Mouse (Mus musculus): Measurements from ENCODE around the gene Cib4.

Cib4 gene

DNA sequence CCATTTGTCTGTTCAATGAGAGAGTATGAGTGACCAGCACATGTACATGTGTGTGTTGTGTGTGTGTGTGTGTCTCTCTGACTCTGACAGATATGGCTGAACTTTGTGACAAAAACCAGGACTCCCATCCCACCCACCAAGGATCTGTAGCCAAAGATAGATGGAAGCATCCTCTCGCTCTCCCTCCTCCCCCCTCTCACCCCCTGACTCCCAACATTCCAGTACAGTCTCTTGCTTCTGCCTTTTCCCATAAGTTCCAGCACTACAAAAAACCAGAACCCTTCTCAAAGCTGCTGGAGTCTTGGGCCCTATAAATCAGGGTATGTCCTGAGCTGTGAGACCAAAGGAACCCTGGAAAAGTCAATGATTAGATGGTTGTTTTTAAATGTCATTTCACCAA is 22.8 kb upstream of the Cib4 start:
- DNase-seq: no peak

- DNase-seq: no peak
Observed at GRCm38 (mm10) chr5:30559986-30560493, 14.4 kb upstream of the Cib4 start.

- no peak for DNase-seq
Observed at GRCm38 (mm10) chr5:30559421-30559820, 13.8 kb upstream of the Cib4 start.

- no peak for DNase-seq
Observed at GRCm38 (mm10) chr5:30556284-30556683, 10.6 kb upstream of the Cib4 start.

DNA sequence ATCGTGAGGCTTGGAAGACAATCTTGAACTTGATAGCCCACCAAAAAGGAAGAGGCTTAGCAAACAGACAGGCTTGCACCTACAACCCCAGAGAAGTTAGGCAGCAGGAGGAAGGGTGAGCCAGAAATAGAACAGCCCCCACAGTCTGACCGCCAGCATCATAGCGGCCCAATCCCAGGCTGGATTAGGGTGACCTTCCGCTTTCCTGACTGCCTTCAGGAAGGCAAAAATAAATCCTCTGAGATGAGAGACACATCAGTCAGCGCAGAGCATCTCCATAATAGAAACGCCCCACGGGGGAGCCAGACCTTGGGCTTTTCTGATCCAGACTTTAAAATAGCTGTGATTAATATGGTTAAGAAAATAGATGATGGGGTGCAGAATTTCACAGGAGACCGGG is 9.3 kb upstream of the Cib4 start:
- DNase-seq: no peak

- no peak for DNase-seq
Observed at GRCm38 (mm10) chr5:30553936-30554335, 8.3 kb upstream of the Cib4 start.

DNA sequence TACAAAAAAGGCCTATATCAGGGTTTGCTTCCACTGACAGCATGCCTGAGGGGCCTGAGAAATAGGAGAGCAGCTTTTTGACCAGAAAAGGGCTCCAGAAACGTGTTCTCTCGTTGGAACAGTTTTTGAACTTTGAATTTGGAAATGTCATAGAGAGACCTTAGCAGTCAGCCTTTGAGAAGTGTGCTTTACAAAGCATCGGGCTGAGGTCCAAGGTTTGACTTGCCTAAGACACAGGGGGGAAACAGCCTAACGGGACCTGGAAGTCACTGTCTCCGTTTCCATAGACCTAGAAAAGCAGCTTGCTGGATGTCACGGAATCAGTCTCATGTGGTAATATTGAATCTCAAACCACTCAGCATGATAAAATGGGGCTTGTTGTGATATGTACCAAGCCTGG is 6.4 kb upstream of the Cib4 start:
- no peak for DNase-seq

GRCm38 (mm10) chr5:30551022-30551638 is 5.5 kb upstream of the Cib4 start:
- no peak for DNase-seq

DNA sequence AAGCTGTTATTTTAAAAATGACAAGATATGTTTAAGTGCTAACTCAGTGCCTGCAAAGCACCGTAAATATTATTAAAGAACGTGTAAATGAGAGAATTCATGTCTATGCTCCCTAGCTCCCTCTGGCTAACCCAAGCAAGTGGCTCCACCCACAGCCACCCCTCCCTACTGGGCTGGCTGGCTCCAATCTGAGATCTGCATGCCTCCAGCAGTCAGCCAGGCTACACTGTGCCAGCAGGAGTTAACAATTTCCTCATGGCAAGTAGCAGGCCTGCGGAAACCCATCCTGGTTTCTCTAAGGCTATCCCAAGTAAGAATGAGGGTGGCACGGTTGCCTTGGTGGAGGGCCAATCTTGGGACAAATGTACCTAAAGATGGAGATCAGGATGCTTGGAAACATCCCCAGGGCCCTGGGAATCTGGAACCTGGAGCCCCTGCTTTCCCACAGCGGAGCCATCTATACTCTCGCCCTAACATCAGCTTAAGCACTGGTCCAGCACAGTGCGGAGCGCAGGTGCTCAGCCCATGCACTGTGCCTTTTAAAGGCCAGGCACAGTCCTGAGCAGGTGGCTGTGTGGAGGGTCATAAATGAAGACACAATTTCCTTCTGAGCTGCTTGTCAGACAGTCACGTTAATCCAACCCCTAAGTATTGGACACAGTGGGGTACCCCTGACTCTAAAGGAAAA is 4.8 kb upstream of the Cib4 start:
- peak; percentile 4 to 25 for DNase-seq

GRCm38 (mm10) chr5:30548681-30549080 is 3.0 kb upstream of the Cib4 start:
- no peak for DNase-seq

- no peak for DNase-seq
Observed at GRCm38 (mm10) chr5:30536051-30536570, 9.5 kb downstream of the Cib4 start.

DNA sequence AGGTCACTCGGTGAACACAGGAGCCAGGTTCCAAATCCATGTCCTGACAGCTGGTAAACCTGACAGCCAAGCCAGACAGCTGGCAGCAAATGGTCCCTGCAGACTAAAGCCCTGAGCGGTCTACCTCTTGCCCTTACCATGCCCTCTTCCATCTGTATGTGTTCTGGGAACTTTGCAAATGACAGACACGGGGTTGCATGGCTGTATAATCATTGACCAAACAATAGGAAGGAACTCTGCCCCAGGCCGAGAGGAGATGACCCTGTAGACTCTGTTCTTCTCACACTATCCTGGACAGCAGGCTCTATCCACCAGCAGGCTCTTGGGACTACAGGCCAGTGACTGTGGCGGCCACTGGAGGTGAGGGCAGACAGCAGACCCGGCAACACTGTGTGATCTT is 11.0 kb downstream of the Cib4 start:
- DNase-seq: peak; percentile 12 to 14

- no peak for DNase-seq
Observed at GRCm38 (mm10) chr5:30528906-30529305, 16.7 kb downstream of the Cib4 start.

- no peak for DNase-seq
Observed at GRCm38 (mm10) chr5:30527129-30527528, 18.5 kb downstream of the Cib4 start.

- DNase-seq: peak in 1 of 2 experiments; percentile 36
Observed at GRCm38 (mm10) chr5:30525920-30526836, 19.5 kb downstream of the Cib4 start.

GRCm38 (mm10) chr5:30524213-30524612 is 21.4 kb downstream of the Cib4 start:
- no peak for DNase-seq

GRCm38 (mm10) chr5:30523131-30523530 is 22.5 kb downstream of the Cib4 start:
- DNase-seq: no peak

GRCm38 (mm10) chr5:30522406-30522805 is 23.2 kb downstream of the Cib4 start:
- DNase-seq: no peak

DNA sequence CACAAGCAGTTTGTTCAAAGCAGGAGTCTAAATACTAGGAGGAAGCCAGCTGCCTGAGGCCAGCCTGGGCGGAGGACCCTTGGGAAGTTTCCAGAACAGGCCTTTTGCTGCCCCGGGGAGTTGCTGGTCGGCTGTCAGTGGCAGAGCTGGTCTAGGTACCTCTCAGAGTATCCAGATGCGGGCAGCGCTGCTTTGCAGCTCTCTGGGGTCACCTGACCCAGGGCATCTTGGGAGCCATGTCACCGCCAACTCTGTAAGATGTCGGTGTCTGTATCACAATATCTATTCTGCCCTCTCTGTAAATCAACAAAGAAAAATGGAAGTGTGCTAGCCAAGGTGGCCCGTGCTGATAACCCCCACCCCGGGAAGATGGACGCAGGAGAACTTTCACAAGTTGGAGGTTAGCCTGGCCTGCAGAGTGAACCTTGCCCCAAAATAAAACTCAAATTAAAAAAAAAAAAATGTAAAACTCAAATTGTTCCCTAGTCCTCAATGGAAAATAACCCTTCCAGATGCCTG is 25.4 kb downstream of the Cib4 start:
- DNase-seq: no peak

- DNase-seq: no peak
Observed at GRCm38 (mm10) chr5:30519494-30519893, 26.1 kb downstream of the Cib4 start.

GRCm38 (mm10) chr5:30518547-30518946 is 27.1 kb downstream of the Cib4 start:
- DNase-seq: no peak

GRCm38 (mm10) chr5:30518108-30518507 is 27.5 kb downstream of the Cib4 start:
- peak in 1 of 2 experiments; percentile 22 for DNase-seq

DNA sequence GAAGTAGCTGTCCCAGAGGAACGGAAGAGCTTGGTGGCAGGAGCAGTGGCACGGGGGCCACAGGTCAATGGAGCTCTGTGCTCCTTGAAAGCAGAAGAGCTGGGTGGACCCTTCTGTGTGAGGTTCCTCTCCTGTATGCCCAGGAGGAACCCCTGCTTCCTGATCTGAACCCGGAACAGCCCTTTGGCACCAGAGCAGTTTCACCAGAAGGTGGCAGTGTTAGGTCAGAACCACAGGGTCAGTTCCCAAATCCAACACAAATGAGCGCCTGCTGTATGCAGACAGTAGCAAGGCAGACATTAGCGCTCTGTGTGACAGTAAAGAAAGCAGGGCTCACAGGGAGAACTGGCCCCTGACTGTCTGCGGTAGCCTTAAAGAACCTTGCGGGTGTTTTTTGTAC is 29.3 kb downstream of the Cib4 start:
- peak; percentile 56 to 80 for DNase-seq

Data from kidney, postnatal 36 days (tissue).